Mouse (Mus musculus) spleen, adult 2 months (tissue): ENCODE results near the gene Cib1. TPM values are rescaled to one million over a fixed set of nuclear protein-coding genes. Genes with fewer than 3 reads are reported as not detected.

Source experiments
- DNase-seq, 2 experiments: peaks; one replicate each; pipeline versions ENCODE4 v3.0.0 to v3.0.0-alpha.2; 2012 to 2021; ENCODE audit warnings: low spot score in 2 of 2, low read depth in 1 of 2
- H3K27ac ChIP-seq: fragments of 200-500 bp; 2 replicates; pipeline ENCODE4 v1.5.1; 2012; ENCODE audit warnings: low read length, inconsistent platforms; ENCODE audit not compliant: insufficient read depth
- H3K27me3 ChIP-seq: fragments of 200-500 bp; 2 replicates; pipeline ENCODE4 v1.6.1; 2012; ENCODE audit warnings: mild to moderate bottlenecking, moderate library complexity, low read length, inconsistent platforms; ENCODE audit not compliant: control insufficient read depth, insufficient read depth
- H3K36me3 ChIP-seq: fragments of 200-500 bp; 2 replicates; pipeline ENCODE4 v1.6.1; 2012; ENCODE audit warnings: mild to moderate bottlenecking, low read length, inconsistent platforms; ENCODE audit not compliant: control insufficient read depth, insufficient read depth
- H3K4me1 ChIP-seq: fragments of 200-500 bp; 2 replicates; pipeline ENCODE4 v1.6.1; 2011; ENCODE audit warnings: inconsistent platforms; ENCODE audit not compliant: control insufficient read depth, insufficient read depth, insufficient read length
- H3K4me3 ChIP-seq: fragments of 200-500 bp; 2 replicates; pipeline ENCODE4 v1.5.1; 2011; ENCODE audit warnings: mild to moderate bottlenecking, inconsistent platforms; ENCODE audit not compliant: insufficient read depth, insufficient read length; ENCODE audit errors: extremely low read depth
- CTCF ChIP-seq: fragments of 200-500 bp; IDR thresholded peaks from 2 replicates; pipeline ENCODE4 v1.5.1; 2011; ENCODE audit warnings: mild to moderate bottlenecking, inconsistent platforms; ENCODE audit not compliant: insufficient read depth, insufficient read length, insufficient replicate concordance; ENCODE audit errors: extremely low read depth
- POLR2A ChIP-seq: fragments of 200-500 bp; IDR thresholded peaks from 2 replicates; pipeline ENCODE4 v1.6.1; 2011; ENCODE audit warnings: low read depth, low read length, inconsistent platforms
- WGBS: fragments of 180-500 bp; shearing (Covaris S2); methylation state at CpG from one replicate; pipeline ENCODE4 v1.1.7; 2018; 5-methylcytosine and 5-hydroxymethylcytosine counted together
- polyA plus RNA-seq: library from polyadenylated mRNA; depleted of rRNA; stranded (reverse); fragments of >200 nt; gene quantifications from 2 replicates; pipeline ENCODE4 v1.2.3, GENCODE M21; 2012

Cib1 gene
- polyA plus RNA-seq, 1 experiment = 117 TPM

DNA sequence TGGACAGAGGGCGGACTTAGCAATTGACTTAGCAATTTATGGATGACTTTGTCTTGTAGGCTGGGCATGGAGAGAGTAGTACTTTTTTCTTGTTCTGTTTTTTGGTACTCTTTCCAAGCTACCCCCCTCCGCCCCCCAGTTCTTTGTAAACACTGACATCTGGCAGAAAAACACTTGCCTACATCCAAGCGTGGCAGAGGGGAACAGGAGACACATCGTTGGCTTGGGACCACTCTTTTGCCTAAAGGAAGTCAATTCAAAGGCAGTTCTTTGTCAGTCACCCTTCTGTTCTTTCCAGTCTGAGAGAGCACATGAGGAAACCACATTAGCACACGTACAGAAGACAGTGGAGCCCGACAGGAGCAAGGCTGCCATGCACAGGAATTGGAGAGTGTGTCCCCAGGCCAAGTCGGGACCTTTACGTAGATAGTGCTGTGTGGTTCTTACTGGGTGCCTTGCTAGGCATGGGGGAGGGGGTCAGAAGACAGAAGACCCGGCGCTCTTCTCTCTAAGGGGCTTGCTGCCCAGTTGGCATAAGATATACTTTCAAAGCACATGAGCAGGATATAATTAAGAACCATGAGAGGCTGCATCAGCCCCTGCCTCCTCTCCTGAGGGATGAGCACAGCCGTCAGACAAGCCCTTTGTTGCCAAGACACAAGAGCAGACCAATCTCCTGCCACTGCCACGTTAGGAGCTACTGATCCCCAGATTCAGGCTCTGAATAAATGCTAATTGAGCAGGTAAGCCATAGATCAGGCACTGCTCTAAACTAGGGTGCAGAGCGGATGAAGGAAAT, 38.5 kb downstream of the Cib1 start:
- Histone ChIP-seq H3K4me1 (peaks cover 43% of the 10 kb centered on the region), H3K27ac (peak overlapping the region; percentile 69), H3K27me3 (no peaks in the 10 kb centered on the region), H3K4me3 (no peak overlapping the region), H3K36me3 (no peaks in the 10 kb centered on the region)
- TF ChIP-seq POLR2A (no peak), CTCF (no peak)
- no peak for DNase-seq
- WGBS = 50% methylated on average over 13 of the region's 13 CpGs

DNA sequence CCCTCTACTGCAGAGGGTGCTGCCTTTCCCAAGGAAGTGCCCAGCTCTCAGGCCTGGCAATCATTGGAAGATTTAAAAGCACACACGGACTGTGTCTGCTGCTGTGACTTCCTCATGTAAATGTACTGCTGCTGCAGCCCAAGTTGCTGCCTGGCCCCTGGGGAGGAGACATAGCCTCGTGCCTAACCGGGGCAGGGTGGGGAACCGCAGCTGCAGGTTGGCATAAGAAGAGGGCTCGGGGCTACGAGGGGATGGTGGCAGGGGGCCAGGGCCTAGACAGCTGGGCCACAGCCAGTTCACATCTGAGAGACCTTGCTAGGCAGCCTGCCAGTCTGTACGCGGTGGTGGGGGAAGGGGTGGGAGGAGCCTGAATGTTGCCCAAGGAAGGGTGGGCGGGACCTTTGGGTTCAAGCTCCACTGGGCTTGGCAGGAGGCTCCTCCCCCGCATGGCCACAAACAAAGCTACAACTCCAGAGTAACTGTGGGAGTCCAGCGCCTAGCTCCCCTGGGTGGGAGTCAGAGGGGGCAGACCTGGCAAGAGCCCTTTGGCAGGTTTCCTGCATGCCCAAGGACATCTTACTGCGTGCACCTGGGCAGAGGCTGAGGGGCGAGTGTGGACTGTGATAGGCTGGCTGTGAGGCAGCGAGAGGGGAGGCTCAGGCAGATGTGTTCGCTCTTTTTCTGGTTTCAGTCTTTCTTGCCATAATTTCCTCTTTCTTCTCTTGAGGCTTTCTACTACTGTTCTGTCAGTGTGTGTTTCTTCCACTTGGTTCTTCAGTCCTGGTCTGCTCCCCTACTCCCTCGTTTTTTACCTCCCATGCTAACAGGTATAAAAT, 40.2 kb downstream of the Cib1 start:
- no peaks in the 10 kb centered on the region for H3K36me3 ChIP-seq
- DNase-seq = peak; percentile 71 to 89
- TF ChIP-seq CTCF (no peak), POLR2A (peak; percentile 52)
- H3K27me3 ChIP-seq = no peaks in the 10 kb centered on the region
- peak overlapping the region; percentile 95 for H3K27ac ChIP-seq
- under 1% methylated on average over 16 of the region's 16 CpGs for WGBS
- peaks cover 42% of the 10 kb centered on the region for H3K4me1 ChIP-seq
- H3K4me3 ChIP-seq = peak overlapping the region; percentile 33; the same call in 1 of the 2 replicates

DNA sequence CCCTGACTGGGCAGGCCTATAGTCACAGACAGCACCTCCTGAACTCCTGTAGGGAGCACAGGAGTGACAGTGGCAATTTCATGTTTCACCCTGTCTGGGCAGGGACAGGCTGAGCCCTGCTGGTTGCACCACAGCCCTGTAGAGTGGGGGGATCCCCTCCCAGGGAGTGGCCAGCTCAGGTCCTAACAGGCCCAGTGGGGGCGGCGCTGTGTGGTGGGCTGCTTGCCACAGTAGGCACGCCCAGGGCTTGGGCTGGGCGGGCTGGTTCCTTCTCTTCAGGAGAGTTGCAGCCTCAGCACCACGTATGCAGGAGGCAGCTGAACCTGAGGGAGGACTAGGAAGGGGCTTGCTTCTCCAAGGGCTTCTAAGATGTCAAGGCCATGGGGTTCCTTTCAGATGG, 41.2 kb downstream of the Cib1 start:
- TF ChIP-seq POLR2A (no peak; the same call in 1 of the 2 replicates), CTCF (no peak)
- WGBS = 7% methylated on average over 5 of the region's 5 CpGs
- Histone ChIP-seq H3K36me3 (no peaks in the 10 kb centered on the region), H3K27ac (peak overlapping the region; percentile 95), H3K27me3 (no peaks in the 10 kb centered on the region), H3K4me3 (no peak overlapping the region), H3K4me1 (peaks cover 48% of the 10 kb centered on the region)
- peak in 1 of 2 experiments; percentile 78 for DNase-seq

DNA sequence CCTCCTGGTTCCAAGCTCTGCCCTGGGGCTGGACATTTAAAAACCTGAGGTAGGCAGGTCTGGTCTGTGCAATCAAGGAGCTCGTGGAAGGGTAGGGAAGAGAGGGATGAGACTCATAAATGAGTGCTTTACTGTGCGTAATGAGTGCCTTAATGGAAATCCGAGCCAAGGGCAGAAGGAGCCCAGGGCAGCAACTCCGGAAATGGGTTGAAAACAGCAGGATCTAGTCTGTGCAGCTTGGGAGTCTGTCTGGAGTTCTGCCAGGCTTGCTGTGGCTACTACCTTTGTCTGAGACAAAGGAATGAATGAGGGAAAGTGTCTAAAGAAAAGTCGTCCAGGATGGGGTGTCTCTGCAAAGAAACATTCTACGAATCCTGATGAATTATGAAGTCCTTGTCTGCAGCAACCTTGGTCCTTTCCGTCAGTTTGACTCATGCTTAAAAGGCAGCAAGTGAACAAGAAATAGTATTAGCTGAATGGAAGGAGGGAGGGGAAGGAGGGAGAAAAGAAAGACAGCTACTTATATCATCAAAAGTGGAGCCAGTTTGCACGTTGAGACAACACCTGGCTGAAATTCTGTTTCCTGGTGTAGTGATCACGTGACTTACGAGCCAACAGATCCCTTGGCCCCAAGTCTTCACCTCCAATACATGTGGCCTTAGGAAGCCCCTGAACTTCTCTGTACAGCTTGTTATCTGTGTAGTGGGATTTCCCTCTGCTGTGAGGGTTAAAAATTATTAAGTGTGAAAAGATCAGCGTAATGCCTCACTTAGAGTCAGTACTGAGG, 43.3 kb downstream of the Cib1 start:
- Histone ChIP-seq H3K27me3 (no peaks in the 10 kb centered on the region), H3K4me1 (peaks cover 51% of the 10 kb centered on the region), H3K27ac (no peak overlapping the region), H3K4me3 (no peak overlapping the region), H3K36me3 (no peaks in the 10 kb centered on the region)
- WGBS = 73% methylated on average over 11 of the region's 11 CpGs
- no peak for DNase-seq
- TF ChIP-seq POLR2A = no peak
- TF ChIP-seq CTCF = no peak

DNA sequence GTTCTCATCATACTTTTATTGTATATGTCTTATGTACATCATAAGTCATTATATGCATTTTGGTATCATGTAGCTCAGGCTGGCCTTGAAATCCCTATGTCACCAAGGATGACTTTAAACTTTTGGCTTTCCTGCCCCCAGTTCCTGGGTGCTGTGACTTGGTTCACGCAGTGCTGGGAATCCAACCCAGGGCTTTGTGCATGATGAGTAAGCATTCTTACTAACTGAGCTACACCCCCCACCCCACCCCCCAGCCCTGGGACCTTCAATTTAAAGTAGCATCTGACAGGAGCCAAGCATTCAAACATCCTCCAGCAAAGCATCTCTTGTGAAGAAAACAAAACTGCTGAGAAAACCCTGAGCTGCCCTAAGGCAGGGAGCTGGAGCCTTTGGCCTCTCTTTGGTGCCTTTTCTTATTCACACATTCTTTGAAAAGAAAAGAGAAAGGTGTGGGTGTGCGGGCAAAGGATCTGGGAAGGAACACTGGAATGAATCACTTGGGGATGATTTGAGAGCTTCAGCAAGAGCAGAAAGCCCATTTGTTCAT, 44.0 kb downstream of the Cib1 start:
- no peaks in the 10 kb centered on the region for H3K36me3 ChIP-seq
- no peak overlapping the region for H3K27ac ChIP-seq
- peaks cover 48% of the 10 kb centered on the region for H3K4me1 ChIP-seq
- no peak for DNase-seq
- WGBS = 93% methylated on average over 2 of the region's 2 CpGs
- no peak for TF ChIP-seq CTCF
- no peak for TF ChIP-seq POLR2A
- no peak overlapping the region for H3K4me3 ChIP-seq
- H3K27me3 ChIP-seq = no peaks in the 10 kb centered on the region

DNA sequence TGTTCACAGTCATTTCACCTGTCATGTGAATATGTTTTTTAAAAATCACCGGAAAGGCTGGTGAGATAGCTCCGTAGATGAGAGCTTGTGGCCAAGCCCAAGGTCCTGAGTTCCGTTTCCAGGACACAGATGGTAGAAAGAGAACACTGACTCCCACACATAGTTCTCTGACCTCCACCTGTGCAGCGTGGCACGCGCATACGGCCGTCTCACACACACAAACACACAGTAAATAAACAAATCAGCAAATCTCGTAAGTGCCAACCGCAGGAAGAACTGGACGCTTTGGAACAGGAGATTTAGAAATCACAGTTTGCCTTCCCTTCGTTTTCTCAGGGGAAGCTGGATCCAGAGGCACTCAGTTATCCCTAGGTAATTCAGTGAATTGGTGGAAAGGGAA, 45.1 kb downstream of the Cib1 start:
- H3K27ac ChIP-seq = 0 out of 2 replicates have a peak overlapping the region, but pooled peaks have one; percentile 14

More for the DNA sequence above, 45.1 kb downstream of the Cib1 start:
- peaks cover 42% of the 10 kb centered on the region for H3K4me1 ChIP-seq
- H3K36me3 ChIP-seq = no peaks in the 10 kb centered on the region
- no peak for TF ChIP-seq CTCF
- no peak for TF ChIP-seq POLR2A
- 80% methylated on average over 12 of the region's 12 CpGs for WGBS
- no peak for DNase-seq
- H3K4me3 ChIP-seq = no peak overlapping the region
- H3K27me3 ChIP-seq = no peaks in the 10 kb centered on the region
